Comparison of ENCODE assay signal across 8 mouse cellular contexts in genomic region chr5:143465156-143466085, GRCm38 (mm10). TPM values are rescaled to one million over a fixed set of nuclear protein-coding genes. Genes with fewer than 3 reads are reported as not detected.
DNase-seq lines count a peak whose midpoint lies in the region; ATAC-seq and TF ChIP-seq lines count a peak whose summit lies in the region.

No protein-coding gene starts in this region.

- peak overlapping the region; percentile 97 for H3K4me3 ChIP-seq in gastrocnemius, adult 2 months
- H3K4me3 ChIP-seq in E14TG2a.4 (replicated peaks; ENCODE audit: low read length), result peak overlapping the region; percentile 84
- peak overlapping the region; percentile 75 for H3K4me3 ChIP-seq in forebrain, embryonic 12.5 days (replicated peaks)
- H3K4me3 ChIP-seq in liver, embryonic 11.5 days (ENCODE audit: low read depth, low read length), result peak overlapping the region; percentile 62
- H3K4me3 ChIP-seq in small intestine, adult 2 months (ENCODE audit: low read depth, low read length), result peak overlapping the region; percentile 84

- peak overlapping the region; percentile 76 for H3K9ac ChIP-seq in forebrain, embryonic 12.5 days
- H3K9ac ChIP-seq in liver, embryonic 11.5 days (ENCODE audit: low read depth, low read length), result peak overlapping the region; percentile 78

- TF ChIP-seq CTCF in gastrocnemius, adult 2 months (IDR thresholded peaks at IDR 0.05), result no peak
- TF ChIP-seq CTCF in E14TG2a.4 (conservative IDR thresholded peaks at IDR 0.05; ENCODE audit: low read length), result no peak
- TF ChIP-seq CTCF in small intestine, adult 2 months (IDR thresholded peaks at IDR 0.05; ENCODE audit: extremely low read depth, insufficient read length, insufficient replicate concordance, low read depth, low read length), result no peak

- H3K4me2 ChIP-seq in forebrain, embryonic 12.5 days, result peak overlapping the region; percentile 85
- H3K4me2 ChIP-seq in liver, embryonic 11.5 days, result peak overlapping the region; percentile 84

- no peak for TF ChIP-seq POLR2A in small intestine, adult 2 months (IDR thresholded peaks at IDR 0.05; ENCODE audit: low read depth, low read length)

- H3K27me3 ChIP-seq in E14TG2a.4 (ENCODE audit: insufficient read depth, low read length), result peaks cover 39% of the 10 kb centered on the region
- no peaks in the 10 kb centered on the region for H3K27me3 ChIP-seq in forebrain, embryonic 12.5 days
- H3K27me3 ChIP-seq in liver, embryonic 11.5 days (replicated peaks; ENCODE audit: control insufficient read depth, insufficient read depth, low read length), result no peaks in the 10 kb centered on the region
- H3K27me3 ChIP-seq in small intestine, adult 2 months (ENCODE audit: control insufficient read depth, insufficient read depth, low read length), result no peaks in the 10 kb centered on the region

- peaks cover 9% of the 10 kb centered on the region for H3K36me3 ChIP-seq in E14TG2a.4 (ENCODE audit: insufficient read depth, low read length)
- peaks cover 28% of the 10 kb centered on the region for H3K36me3 ChIP-seq in forebrain, embryonic 12.5 days (replicated peaks)
- H3K36me3 ChIP-seq in liver, embryonic 11.5 days (ENCODE audit: control insufficient read depth, insufficient read depth, low read length), result peaks cover 11% of the 10 kb centered on the region; the same call in 1 of the 2 replicates
- H3K36me3 ChIP-seq in small intestine, adult 2 months (ENCODE audit: control insufficient read depth, insufficient read depth, low read length), result peaks cover 22% of the 10 kb centered on the region

- DNase-seq in gastrocnemius, adult 2 months, result no peak
- no peak for DNase-seq in gastrocnemius, postnatal 14 days
- peak; percentile 33 for DNase-seq in liver, embryonic 11.5 days (ENCODE audit: low spot score)
- DNase-seq in urinary bladder, postnatal 4 days (ENCODE audit: low spot score in 2 of 2), result no peak
- DNase-seq in gastrocnemius, adult 18-20 months (ENCODE audit: low spot score), result no peak

- ATAC-seq in forebrain, embryonic 12.5 days (ENCODE audit: low FRiP score), result no peak
- peak; percentile 65 for ATAC-seq in liver, embryonic 11.5 days (replicated peaks; ENCODE audit: low FRiP score)

- intact Hi-C loops in gastrocnemius, adult 2 months (cut with DNase I), result no loop called here
- intact Hi-C loops in gastrocnemius, postnatal 14 days (cut with DNase I; ENCODE audit: low total_unique reads), result no loop called here

- no peaks in the 10 kb centered on the region for H3K9me3 ChIP-seq in E14TG2a.4 (ENCODE audit: low read length)
- no peaks in the 10 kb centered on the region for H3K9me3 ChIP-seq in forebrain, embryonic 12.5 days
- H3K9me3 ChIP-seq in liver, embryonic 11.5 days (ENCODE audit: control insufficient read depth, low read length), result no peaks in the 10 kb centered on the region

- 37% methylated on average over 23 of the region's 23 CpGs for WGBS in forebrain, embryonic 12.5 days
- WGBS in liver, embryonic 11.5 days, result 23% methylated on average over 23 of the region's 23 CpGs
- 21% methylated on average over 23 of the region's 23 CpGs for WGBS in small intestine, adult 2 months

- H3K4me1 ChIP-seq in E14TG2a.4 (replicated peaks; ENCODE audit: low read depth, low read length), result peaks cover 20% of the 10 kb centered on the region; the same call in 1 of the 2 replicates
- peaks cover 19% of the 10 kb centered on the region for H3K4me1 ChIP-seq in forebrain, embryonic 12.5 days
- H3K4me1 ChIP-seq in liver, embryonic 11.5 days (replicated peaks; ENCODE audit: control insufficient read depth, insufficient read depth, low read length), result peaks cover 15% of the 10 kb centered on the region
- H3K4me1 ChIP-seq in small intestine, adult 2 months (ENCODE audit: control insufficient read depth, insufficient read depth, insufficient read length, low read length), result peaks cover 16% of the 10 kb centered on the region; the same call in 1 of the 2 replicates

- peak overlapping the region; percentile 87 for H3K27ac ChIP-seq in gastrocnemius, adult 2 months
- no peak overlapping the region for H3K27ac ChIP-seq in forebrain, embryonic 12.5 days
- no peak overlapping the region for H3K27ac ChIP-seq in liver, embryonic 11.5 days (ENCODE audit: low read depth, low read length)
- H3K27ac ChIP-seq in small intestine, adult 2 months (ENCODE audit: insufficient read depth, low read depth, low read length), result peak overlapping the region; percentile 28; the same call in 1 of the 2 replicates

RNA-seq across cellular contexts. Expression of gene Daglb, which starts 1.0 kb away (rescaled TPM):
- total RNA-seq in gastrocnemius, adult 2 months (2021), result 1 to 10 TPM; 8.0 to 10.0 TPM
- total RNA-seq in gastrocnemius, postnatal 14 days (2021), result 1 to 10 TPM; 3.7 to 5.3 TPM
- polyA plus RNA-seq in forebrain, embryonic 12.5 days (2016; fragmentation: Nextera tagmentation; extraction: Ambion mirVana), result 13.0 and 13.8 TPM in 2 replicates
- polyA plus RNA-seq in liver, embryonic 11.5 days (2014; fragmentation: Nextera tagmentation; extraction: Ambion mirVana), result 13.7 and 14.9 TPM in 2 replicates
- 9.8 and 12.7 TPM in 2 replicates for polyA plus RNA-seq in small intestine, adult 2 months (2012; rRNA removed)
- total RNA-seq in gastrocnemius, adult 18-20 months (2021), result 1 to 10 TPM; 9.3 to 9.5 TPM

Comparison
In these comparisons a context has a peak if more than half of its experiments do, and no peak if none do; other contexts are left out.
1. H3K27ac ChIP-seq: peak in gastrocnemius, adult 2 months (single experiment) and small intestine, adult 2 months (single experiment); none in forebrain, embryonic 12.5 days (single experiment) and liver, embryonic 11.5 days (single experiment).
2. Peak in every context shown above with its lines, with median percentiles within 50 percentile points of each other: H3K4me3 ChIP-seq.